Mouse (Mus musculus) splenic B cell, adult 2 months (primary cell): ENCODE data around the gene Ehbp1.
A peak's percentile ranks its signal among the peaks of the same experiment; 100 is the strongest.

Experiments used
- DNase-seq: peaks from one replicate; pipeline ENCODE4 v3.0.0-alpha.2; 2011; ENCODE audit warnings: low read depth, low spot score
- H3K27me3 ChIP-seq: 2 replicates; pipeline ENCODE4 v1.6.1; 2012; ENCODE audit warnings: mild to moderate bottlenecking, low read length, moderate library complexity, mixed read lengths; ENCODE audit not compliant: control insufficient read depth, poor library complexity, insufficient read depth, severe bottlenecking
- H3K36me3 ChIP-seq: 2 replicates; pipeline ENCODE4 v1.6.1; 2012; ENCODE audit warnings: mild to moderate bottlenecking, low read length, moderate library complexity, mixed read lengths; ENCODE audit not compliant: control insufficient read depth, poor library complexity, insufficient read depth, severe bottlenecking

The Ehbp1 gene

GRCm38 (mm10) chr11:22327302-22327910 lies 14.7 kb downstream of the Ehbp1 start:
- H3K27me3 ChIP-seq, result no peaks in the 10 kb centered on the region
- DNase-seq, result no peak
- no peaks in the 10 kb centered on the region for H3K36me3 ChIP-seq

GRCm38 (mm10) chr11:22317824-22318411 lies 24.2 kb downstream of the Ehbp1 start:
- Histone ChIP-seq H3K36me3 (no peaks in the 10 kb centered on the region), H3K27me3 (no peaks in the 10 kb centered on the region)
- DNase-seq, result no peak

GRCm38 (mm10) chr11:22315801-22316200 lies 26.3 kb downstream of the Ehbp1 start:
- H3K36me3 ChIP-seq, result no peaks in the 10 kb centered on the region
- no peak for DNase-seq
- no peaks in the 10 kb centered on the region for H3K27me3 ChIP-seq

DNA sequence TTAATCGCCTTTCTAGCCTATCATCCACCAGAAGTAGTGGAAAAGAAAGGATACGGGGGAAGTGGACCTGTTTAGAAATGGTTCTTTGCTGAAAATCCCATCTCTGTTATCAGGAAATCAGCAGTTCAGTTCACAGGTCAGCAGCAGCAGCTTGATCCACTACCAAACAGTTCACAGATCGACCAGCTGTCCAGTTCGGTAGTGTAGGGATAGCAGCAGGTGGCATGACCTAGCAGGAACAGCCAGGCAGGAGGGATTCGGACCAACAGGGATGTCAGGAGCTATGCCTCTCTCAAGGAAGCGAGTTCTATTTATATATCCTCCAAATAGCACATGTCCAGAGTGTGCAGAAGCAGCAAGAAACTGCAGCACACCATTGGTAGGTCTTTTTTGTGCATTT lies 40.9 kb downstream of the Ehbp1 start:
- Histone ChIP-seq H3K36me3 (no peaks in the 10 kb centered on the region), H3K27me3 (no peaks in the 10 kb centered on the region)
- DNase-seq, result no peak

- no peak for DNase-seq
- H3K36me3 ChIP-seq, result no peaks in the 10 kb centered on the region
Observed at GRCm38 (mm10) chr11:22289164-22289563, 52.9 kb downstream of the Ehbp1 start.

GRCm38 (mm10) chr11:22287513-22287900 lies 54.6 kb downstream of the Ehbp1 start:
- Histone ChIP-seq H3K27me3 (no peaks in the 10 kb centered on the region), H3K36me3 (no peaks in the 10 kb centered on the region)
- no peak for DNase-seq

More at GRCm38 (mm10) chr11:22289164-22289563, 52.9 kb downstream of the Ehbp1 start:
- no peaks in the 10 kb centered on the region for H3K27me3 ChIP-seq

DNA sequence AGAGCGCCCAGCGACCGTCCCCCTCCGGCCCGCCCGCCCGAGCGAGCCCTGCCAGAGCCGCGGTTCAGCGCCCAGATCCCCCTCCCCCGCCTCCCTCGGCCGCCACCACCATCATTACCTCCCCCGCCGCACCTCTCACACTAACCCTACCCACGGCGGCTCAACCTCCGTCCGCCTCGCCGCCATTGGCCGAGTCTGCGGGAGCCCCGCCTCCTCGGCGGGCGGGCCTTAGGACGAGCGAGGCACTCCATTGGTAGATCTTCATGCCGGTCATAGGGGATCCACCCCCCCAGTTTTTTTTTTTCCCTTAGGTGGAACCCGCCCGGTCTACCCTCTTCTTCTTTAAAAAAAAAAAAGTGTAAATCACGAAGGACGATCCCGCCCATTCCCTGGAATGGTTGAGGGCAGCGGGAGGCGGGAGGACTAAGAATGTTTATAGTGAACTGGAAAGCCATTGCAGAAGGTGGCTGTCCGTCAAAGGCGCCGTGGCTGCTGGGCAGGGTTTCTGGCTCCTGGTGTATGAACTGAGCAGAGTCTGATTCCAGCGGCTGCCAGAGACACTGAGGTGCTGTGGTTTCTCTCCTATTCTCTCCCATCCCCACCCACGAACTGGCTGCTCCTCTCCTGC lies 55.1 kb downstream of the Ehbp1 start:
- H3K36me3 ChIP-seq, result no peaks in the 10 kb centered on the region
- no peaks in the 10 kb centered on the region for H3K27me3 ChIP-seq
- DNase-seq, result peak; percentile 95

DNA sequence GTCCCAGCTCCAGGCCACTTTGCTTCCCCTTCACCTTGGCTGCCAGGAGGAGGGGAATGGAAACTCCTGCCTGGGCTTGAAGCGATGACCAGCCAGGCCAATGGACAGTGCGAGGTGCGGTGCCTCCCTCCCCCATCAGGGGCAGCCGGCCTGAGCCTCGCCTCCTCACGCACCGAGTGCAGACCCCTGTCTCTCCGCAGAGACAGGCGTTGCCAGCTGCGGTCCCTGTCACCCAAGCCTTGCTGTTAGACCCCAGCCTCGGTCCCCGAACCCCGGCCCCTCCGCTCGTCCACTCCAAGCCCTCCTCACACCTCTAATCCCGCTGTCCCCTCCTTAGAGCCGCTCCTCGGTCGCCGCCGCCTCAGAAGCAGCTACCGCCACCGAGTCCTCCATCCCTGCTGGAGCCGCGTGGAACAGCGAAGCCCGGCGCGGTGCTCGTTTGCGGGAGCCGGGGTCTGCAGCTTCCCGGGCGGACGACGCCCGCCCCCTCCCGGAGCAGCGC lies 55.7 kb downstream of the Ehbp1 start:
- no peak for DNase-seq
- Histone ChIP-seq H3K27me3 (no peaks in the 10 kb centered on the region), H3K36me3 (no peaks in the 10 kb centered on the region)

- DNase-seq, result no peak
- H3K27me3 ChIP-seq, result no peaks in the 10 kb centered on the region
- H3K36me3 ChIP-seq, result no peaks in the 10 kb centered on the region
Observed at GRCm38 (mm10) chr11:22276656-22277055, 65.4 kb downstream of the Ehbp1 start.

DNA sequence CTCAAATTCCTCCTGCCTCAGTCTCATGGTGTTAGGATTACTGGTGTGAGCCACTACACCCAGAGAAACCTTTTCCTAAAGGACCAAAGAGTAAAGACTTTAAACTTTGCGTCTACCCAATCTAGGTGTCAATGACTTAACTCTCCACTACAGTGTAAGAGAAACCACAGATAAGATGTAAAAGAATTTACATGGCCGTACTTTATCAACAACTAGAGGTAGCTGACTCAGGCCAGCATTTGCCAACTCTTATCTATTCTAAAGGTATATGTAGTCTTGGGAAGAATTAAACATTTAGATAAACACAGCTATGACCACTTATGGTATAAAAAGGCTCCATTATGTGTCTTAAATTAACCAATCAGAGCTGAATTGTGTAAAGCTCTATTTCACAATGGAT lies 67.9 kb downstream of the Ehbp1 start:
- no peaks in the 10 kb centered on the region for H3K27me3 ChIP-seq
- no peak for DNase-seq
- H3K36me3 ChIP-seq, result no peaks in the 10 kb centered on the region

- no peak for DNase-seq
- H3K36me3 ChIP-seq, result no peaks in the 10 kb centered on the region
- H3K27me3 ChIP-seq, result no peaks in the 10 kb centered on the region
Observed at GRCm38 (mm10) chr11:22273378-22273777, 68.7 kb downstream of the Ehbp1 start.

DNA sequence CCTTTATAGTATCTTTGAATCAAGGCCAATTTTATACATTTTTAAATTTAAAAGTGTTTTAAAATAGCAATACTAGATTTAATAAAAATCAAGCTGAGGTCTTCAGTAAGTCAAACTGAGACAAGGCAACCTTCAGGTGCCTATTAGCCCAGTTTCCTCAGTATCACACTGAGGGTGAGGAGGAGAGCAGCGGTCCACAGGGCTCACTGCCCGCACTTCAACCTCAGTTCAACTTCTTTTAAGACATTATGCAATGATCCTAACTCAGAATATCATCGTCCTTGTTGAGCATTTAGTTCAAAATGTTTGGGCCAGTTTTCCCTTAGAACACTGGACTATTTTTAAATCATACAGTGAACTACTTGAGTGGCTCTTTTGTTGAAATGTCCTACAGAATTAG lies 70.2 kb downstream of the Ehbp1 start:
- H3K36me3 ChIP-seq, result no peaks in the 10 kb centered on the region
- DNase-seq, result no peak
- no peaks in the 10 kb centered on the region for H3K27me3 ChIP-seq

- no peaks in the 10 kb centered on the region for H3K27me3 ChIP-seq
- DNase-seq, result no peak
- no peaks in the 10 kb centered on the region for H3K36me3 ChIP-seq
Observed at GRCm38 (mm10) chr11:22269643-22270042, 72.4 kb downstream of the Ehbp1 start.

DNA sequence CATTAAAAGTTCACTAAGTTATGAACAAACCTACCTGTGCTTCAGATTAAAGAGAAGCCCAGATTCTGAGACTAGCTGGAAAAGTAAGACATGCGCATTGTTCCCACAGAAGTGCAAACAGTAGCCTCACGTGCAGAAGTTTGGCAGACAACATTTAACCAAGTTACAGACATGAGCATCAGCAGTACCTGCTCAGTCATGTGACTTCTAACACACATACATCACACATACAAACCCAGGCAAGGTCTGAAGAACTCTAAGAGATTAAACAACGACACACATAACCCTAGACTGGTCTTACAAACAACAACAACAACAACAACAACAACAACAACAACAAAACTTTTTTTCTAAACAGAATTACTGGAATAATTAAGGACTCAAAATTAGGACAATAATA lies 72.9 kb downstream of the Ehbp1 start:
- no peak for DNase-seq
- H3K36me3 ChIP-seq, result no peaks in the 10 kb centered on the region
- no peaks in the 10 kb centered on the region for H3K27me3 ChIP-seq

GRCm38 (mm10) chr11:22267014-22267413 lies 75.1 kb downstream of the Ehbp1 start:
- Histone ChIP-seq H3K27me3 (no peaks in the 10 kb centered on the region), H3K36me3 (no peaks in the 10 kb centered on the region)
- DNase-seq, result no peak
